Mouse (Mus musculus): ENCODE data around the gene Ptpn6. TPM values are rescaled to one million over a fixed set of nuclear protein-coding genes. Genes with fewer than 3 reads are reported as not detected.

Gene Ptpn6
- total and polyA plus RNA-seq, 2 experiments from 2014 or later = 2.3 to 3.2 TPM

DNA sequence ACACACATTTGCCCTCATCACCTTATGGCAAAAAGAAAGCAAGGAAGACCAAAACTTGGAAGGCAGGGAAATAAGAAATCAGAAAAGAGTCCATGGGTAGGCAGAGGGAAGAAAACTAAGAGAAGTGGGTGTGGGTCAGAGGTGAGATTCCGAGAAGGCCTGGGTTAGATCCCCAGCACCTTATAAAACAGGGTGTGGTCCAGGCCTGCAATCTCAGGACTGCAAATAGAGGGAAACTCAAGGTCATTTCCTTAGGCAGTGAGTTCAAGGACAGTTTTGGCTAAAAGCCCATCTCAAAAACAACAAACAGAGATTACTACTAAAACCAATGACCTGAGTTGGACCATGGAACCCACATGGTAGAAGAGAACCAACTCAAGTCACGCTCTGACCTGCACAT, 15.3 kb upstream of the Ptpn6 start:
- ATAC-seq (ENCODE audit: low FRiP score) (no peak), DNase-seq (ENCODE audit: low spot score) (no peak)
- no peaks in the 10 kb centered on the region for H3K9me3 ChIP-seq (ENCODE audit: low read length)
- peaks cover 28% of the 10 kb centered on the region for H3K4me1 ChIP-seq (ENCODE audit: insufficient read depth, low read length)
- no peak for TF ChIP-seq CTCF (IDR thresholded peaks at IDR 0.05)
- WGBS = 95% methylated on average over 2 of the region's 2 CpGs
- H3K27ac ChIP-seq (ENCODE audit: low read depth, low read length) = no peak overlapping the region
- peaks cover 10% of the 10 kb centered on the region for H3K36me3 ChIP-seq (ENCODE audit: insufficient read depth, low read length)
- H3K27me3 ChIP-seq (ENCODE audit: insufficient read depth, low read length) = no peaks in the 10 kb centered on the region
- H3K4me2 ChIP-seq (ENCODE audit: low read depth, low read length, poor library complexity, severe bottlenecking) = peak overlapping the region; percentile 92
- no peak overlapping the region for H3K4me3 ChIP-seq (ENCODE audit: low read depth, low read length)
- no peak overlapping the region for H3K9ac ChIP-seq (replicated peaks; ENCODE audit: low read length, poor library complexity, severe bottlenecking)

DNA sequence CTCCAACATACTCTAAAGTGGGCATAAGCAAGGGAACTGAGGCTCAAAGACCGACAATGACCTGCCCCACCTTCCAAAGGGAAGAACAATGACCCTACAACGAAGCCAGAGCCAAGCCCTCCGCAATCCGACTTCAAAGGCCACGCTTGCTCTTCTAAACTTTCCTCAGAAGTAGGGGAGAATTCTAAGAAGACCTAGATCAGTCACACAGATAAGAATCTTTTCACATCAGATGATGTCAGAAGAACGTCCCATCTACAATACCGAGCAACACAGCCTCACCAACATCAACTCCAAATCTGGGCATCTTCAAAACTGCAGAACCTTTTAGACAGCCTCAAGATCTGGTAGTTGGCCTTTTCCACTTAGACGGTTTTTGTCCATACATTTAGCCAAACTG, 11.9 kb upstream of the Ptpn6 start:
- H3K36me3 ChIP-seq (ENCODE audit: insufficient read depth, low read length) = peaks cover 24% of the 10 kb centered on the region
- no peak overlapping the region for H3K4me2 ChIP-seq (ENCODE audit: low read depth, low read length, poor library complexity, severe bottlenecking)
- TF ChIP-seq CTCF (IDR thresholded peaks at IDR 0.05) = no peak
- H3K4me3 ChIP-seq (ENCODE audit: low read depth, low read length) = no peak overlapping the region
- WGBS = 79% methylated on average over 8 of the region's 8 CpGs
- no peaks in the 10 kb centered on the region for H3K27me3 ChIP-seq (ENCODE audit: insufficient read depth, low read length)
- DNase-seq (ENCODE audit: low spot score) (no peak), ATAC-seq (ENCODE audit: low FRiP score) (no peak)
- no peak overlapping the region for H3K27ac ChIP-seq (ENCODE audit: low read depth, low read length)
- no peak overlapping the region for H3K9ac ChIP-seq (replicated peaks; ENCODE audit: low read length, poor library complexity, severe bottlenecking)
- H3K4me1 ChIP-seq (ENCODE audit: insufficient read depth, low read length) = peaks cover 15% of the 10 kb centered on the region
- H3K9me3 ChIP-seq (ENCODE audit: low read length) = no peaks in the 10 kb centered on the region

DNA sequence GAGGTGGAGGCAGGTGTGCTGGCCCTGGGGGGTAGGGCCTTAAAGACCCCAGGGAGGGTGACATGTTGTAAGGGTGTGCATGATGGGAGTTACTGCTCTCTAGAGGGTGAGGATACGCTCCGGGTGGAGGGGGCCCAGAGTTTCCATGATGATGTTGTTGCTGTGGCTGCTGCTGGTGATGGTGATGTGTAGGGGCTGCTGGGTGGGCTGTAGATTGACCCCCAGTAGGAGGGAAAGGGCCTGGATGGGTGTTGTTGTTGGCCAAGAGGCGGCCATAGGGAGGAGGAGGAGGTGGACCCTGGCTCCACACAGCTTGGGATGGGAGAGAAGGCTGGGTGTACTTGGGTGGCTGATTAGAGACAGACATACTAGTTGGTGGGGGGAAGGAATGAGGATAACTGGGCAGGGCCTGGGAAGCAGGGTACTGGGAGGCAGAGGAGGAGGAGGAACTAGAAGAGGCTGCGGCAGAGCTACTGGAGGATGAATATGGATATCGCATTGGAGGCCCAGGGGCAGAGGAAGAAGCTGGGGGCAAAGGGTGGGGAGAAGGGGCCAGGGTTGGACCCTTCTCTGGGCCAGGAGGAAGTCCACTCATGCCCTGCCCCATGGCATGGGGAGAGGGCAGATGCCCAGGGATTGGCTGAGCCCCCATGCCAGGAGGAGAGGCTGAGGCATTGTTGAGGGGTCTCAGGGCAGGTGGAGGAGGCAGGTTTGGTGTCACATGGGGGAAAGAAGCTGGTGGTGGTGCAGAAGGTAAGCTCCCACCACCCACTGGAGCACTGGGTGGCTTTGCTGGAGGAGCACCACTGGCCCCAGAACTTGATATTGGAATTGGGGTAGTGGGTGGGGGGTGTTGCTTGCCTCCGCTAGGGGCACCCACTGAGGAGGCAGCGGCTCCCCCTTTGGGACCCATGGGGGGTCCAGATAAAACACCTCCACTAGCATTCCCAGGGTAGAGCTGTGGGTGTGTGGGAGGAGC, 8.4 kb upstream of the Ptpn6 start:
- Histone ChIP-seq H3K4me1 (ENCODE audit: insufficient read depth, low read length) (no peaks in the 10 kb centered on the region), H3K4me3 (ENCODE audit: low read depth, low read length) (no peak overlapping the region), H3K9ac (replicated peaks; ENCODE audit: low read length, poor library complexity, severe bottlenecking) (no peak overlapping the region), H3K27me3 (ENCODE audit: insufficient read depth, low read length) (no peaks in the 10 kb centered on the region), H3K4me2 (ENCODE audit: low read depth, low read length, poor library complexity, severe bottlenecking) (peak overlapping the region; percentile 97; the same call in 1 of the 2 replicates), H3K36me3 (ENCODE audit: insufficient read depth, low read length) (peaks cover 47% of the 10 kb centered on the region), H3K9me3 (ENCODE audit: low read length) (no peaks in the 10 kb centered on the region), H3K27ac (ENCODE audit: low read depth, low read length) (0 out of 2 replicates have a peak overlapping the region, but pooled peaks have one; percentile 87)
- no peak for DNase-seq (ENCODE audit: low spot score)
- WGBS = 87% methylated on average over 7 of the region's 7 CpGs
- TF ChIP-seq CTCF (IDR thresholded peaks at IDR 0.05) = no peak
- no peak for ATAC-seq (ENCODE audit: low FRiP score)

DNA sequence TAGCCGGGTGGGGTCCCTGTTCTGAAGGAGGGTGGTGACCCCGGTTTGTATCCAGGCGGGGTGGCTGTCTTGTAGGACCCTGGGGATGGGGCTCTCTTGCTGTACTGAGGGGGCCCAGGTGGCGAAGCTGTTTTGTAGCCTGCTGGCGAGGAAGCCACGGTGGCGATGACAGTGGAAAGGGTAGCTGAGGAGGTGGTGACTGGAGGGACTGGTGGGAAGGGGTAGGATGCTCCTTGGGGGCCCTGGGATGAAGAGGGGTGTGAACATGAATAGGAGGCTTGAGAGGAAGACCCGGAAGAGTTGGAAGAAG, 7.7 kb upstream of the Ptpn6 start:
- Histone ChIP-seq H3K9ac (replicated peaks; ENCODE audit: low read length, poor library complexity, severe bottlenecking) (peak overlapping the region; percentile 84), H3K4me1 (ENCODE audit: insufficient read depth, low read length) (no peaks in the 10 kb centered on the region), H3K27me3 (ENCODE audit: insufficient read depth, low read length) (no peaks in the 10 kb centered on the region), H3K9me3 (ENCODE audit: low read length) (no peaks in the 10 kb centered on the region), H3K27ac (ENCODE audit: low read depth, low read length) (peak overlapping the region; percentile 87), H3K36me3 (ENCODE audit: insufficient read depth, low read length) (peaks cover 47% of the 10 kb centered on the region), H3K4me3 (ENCODE audit: low read depth, low read length) (peak overlapping the region; percentile 44), H3K4me2 (ENCODE audit: low read depth, low read length, poor library complexity, severe bottlenecking) (peak overlapping the region; percentile 97)
- DNase-seq (ENCODE audit: low spot score) = no peak
- 12% methylated on average over 8 of the region's 8 CpGs for WGBS
- TF ChIP-seq CTCF (IDR thresholded peaks at IDR 0.05) = no peak
- ATAC-seq (ENCODE audit: low FRiP score) = 0 out of 2 replicates have a peak, but pooled peaks have one; percentile 1

DNA sequence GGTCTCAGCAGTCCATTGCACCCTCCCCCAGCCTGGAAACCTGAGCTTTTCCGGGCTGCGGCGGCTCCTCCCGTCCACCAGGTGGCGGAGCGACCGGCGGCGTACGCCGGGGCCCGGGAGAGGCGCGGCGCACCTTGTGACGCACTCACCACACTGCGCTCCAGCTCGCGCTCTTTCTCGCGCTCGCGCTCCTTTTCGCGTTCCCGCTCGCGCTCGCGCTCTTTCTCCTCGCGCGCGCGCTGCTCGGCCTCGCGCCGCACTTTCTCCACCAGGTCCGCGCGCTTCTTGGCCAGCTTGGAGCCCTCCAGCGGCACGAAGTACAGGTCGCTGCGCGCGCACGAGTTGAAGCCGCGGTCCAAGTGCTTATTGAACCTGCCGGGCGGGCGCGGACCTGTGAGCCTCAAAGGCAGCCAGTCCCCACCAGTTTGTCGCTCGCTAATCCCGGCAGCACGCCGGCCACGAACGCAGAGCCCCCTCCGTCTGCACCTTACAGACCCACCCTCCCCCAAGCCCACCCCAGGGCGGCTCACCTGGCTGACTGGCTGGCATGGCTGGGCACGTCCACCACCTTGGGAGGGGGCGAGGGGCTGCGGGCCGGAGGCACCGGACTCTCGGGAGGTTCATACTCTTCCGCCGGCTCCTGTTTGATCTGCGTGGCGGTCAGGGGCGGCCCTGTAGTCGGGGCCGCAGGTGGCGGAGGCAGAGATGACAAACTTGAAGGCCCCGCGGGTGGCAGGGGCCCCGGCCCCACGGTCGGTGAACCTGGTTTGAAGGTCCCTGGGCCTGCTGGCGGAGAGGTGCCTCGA, 7.2 kb upstream of the Ptpn6 start:
- no peaks in the 10 kb centered on the region for H3K9me3 ChIP-seq (ENCODE audit: low read length)
- peak; percentile 98 for DNase-seq (ENCODE audit: low spot score)
- H3K36me3 ChIP-seq (ENCODE audit: insufficient read depth, low read length) = peaks cover 47% of the 10 kb centered on the region
- H3K4me3 ChIP-seq (ENCODE audit: low read depth, low read length) = peak overlapping the region; percentile 44
- peak; percentile 89 for TF ChIP-seq CTCF (IDR thresholded peaks at IDR 0.05)
- ATAC-seq (ENCODE audit: low FRiP score) = peak; percentile 86
- WGBS = under 1% methylated on average over 72 of the region's 85 CpGs
- H3K4me1 ChIP-seq (ENCODE audit: insufficient read depth, low read length) = no peaks in the 10 kb centered on the region
- H3K27ac ChIP-seq (ENCODE audit: low read depth, low read length) = peak overlapping the region; percentile 87
- no peaks in the 10 kb centered on the region for H3K27me3 ChIP-seq (ENCODE audit: insufficient read depth, low read length)
- peak overlapping the region; percentile 84 for H3K9ac ChIP-seq (replicated peaks; ENCODE audit: low read length, poor library complexity, severe bottlenecking)
- peak overlapping the region; percentile 97 for H3K4me2 ChIP-seq (ENCODE audit: low read depth, low read length, poor library complexity, severe bottlenecking)
